Mouse (Mus musculus) B cell, adult 67 days (primary cell): ENCODE measurements around the gene Olfr1371. TPM values are rescaled to one million over a fixed set of nuclear protein-coding genes. Genes with fewer than 3 reads are reported as not detected.

Source experiments
- total RNA-seq, 2 experiments: library from RNA; stranded (reverse); gene quantifications; 4 replicates each; pipeline ENCODE4 v1.2.4; 2023

The Olfr1371 gene
- total RNA-seq, result not detected

DNA sequence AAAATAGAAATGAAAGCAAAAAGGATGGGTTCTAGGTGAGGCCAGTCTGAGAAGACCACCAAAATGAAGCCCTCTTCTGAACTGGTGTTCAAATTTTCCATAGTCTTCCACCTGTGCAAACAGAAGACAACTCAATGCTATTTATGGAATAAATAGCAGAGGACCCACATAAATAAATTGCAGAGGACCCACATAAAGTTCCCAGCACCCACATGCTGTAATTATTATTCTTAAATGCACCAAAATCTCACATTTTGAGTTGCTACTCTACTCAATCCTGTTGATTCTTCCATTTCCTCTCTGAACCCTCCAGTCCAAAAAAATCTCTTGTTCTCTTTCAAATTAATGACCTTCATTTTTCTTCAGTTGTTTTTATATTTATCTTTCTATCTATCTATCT, at the start of gene Olfr1371:
TSS of gene Olfr1371 (minus strand) at position 101 of the 400 bp plus-strand sequence.

DNA sequence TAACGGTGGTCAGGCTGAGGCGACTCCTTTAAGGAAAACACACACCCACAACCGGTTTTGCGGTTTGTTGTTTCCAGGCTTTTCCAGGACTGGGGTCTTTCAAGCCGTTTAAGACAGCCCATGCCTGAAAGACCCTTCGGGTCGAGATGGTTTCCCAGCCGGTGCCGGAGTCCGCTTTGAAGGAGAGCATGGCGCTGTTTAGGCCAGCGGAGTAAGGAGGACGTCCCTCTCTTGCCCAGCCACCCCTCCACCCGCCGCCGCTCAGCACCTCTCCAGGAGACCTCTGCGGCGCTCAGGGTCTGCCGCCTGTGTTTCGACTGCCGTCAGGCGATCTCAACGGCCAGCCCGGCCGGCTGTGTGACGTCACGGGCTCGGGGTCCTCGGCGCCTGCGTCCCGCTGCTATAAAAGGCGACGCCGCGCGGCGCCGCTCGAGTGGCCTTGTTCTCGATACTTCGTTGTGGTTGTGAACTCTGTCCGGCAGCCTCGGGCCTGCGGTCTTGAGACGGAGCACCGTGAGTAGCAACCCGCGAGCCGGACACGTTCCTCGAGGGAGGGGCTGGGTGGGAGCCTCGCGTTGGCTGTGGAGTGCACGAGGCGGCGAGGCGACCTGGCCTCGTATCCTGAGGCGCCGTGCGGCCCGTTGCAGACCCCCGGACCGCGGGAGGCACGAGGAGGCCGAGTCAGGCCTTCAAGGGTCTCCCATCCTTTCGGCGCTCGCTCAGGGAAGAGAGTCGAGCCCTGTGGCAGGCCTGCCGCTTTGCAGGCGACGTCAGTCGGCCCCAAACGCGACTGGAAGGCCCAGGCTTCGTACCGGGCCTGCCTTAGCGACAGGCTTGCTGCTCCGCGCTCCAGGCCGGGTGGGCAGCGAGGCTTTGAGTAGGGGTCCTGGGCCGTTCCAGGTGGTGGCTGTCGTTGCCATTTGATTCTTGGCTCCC, 18.1 kb upstream of the Olfr1371 start, which contains the start of gene Skp1a:
TSS of gene Skp1a (plus strand) at position 390 of the 936 bp plus-strand sequence.

Other genes starting within 250 kb of the Olfr1371 start
- gene Cdkn2aipnl, start 246.3 kb downstream of the Olfr1371 start, total RNA-seq, result 10 to 100 TPM; 53.6 to 54.1 TPM
- gene Ube2b, start 213.2 kb downstream of the Olfr1371 start, total RNA-seq, result 100 to 1,000 TPM; 182 to 188 TPM
- 1 to 10 TPM; 4.7 to 7.8 TPM for gene Cdkl3, start 209.8 kb downstream of the Olfr1371 start, total RNA-seq
- 100 to 1,000 TPM in 1 of 2 experiments, 10 to 100 TPM in 1; 95.7 to 109 TPM for gene Ppp2ca, start 115.3 kb downstream of the Olfr1371 start, total RNA-seq
- gene Olfr1373, start 68.5 kb downstream of the Olfr1371 start, total RNA-seq, result not detected
- 100 to 1,000 TPM; 132 to 142 TPM for gene Skp1a, start 18.0 kb upstream of the Olfr1371 start, total RNA-seq
- 1 to 10 TPM; 1.9 to 6.2 TPM for gene Tcf7, start 69.0 kb upstream of the Olfr1371 start, total RNA-seq
- 10 to 100 TPM; 53.2 to 58.0 TPM for gene Vdac1, start 146.9 kb upstream of the Olfr1371 start, total RNA-seq
- 10 to 100 TPM; 56.9 to 60.3 TPM for gene 9530068E07Rik, start 182.4 kb upstream of the Olfr1371 start, total RNA-seq